Mouse (Mus musculus) olfactory bulb, adult 2 months (tissue): ENCODE data around the gene Tfcp2. TPM values are rescaled to one million over a fixed set of nuclear protein-coding genes. Genes with fewer than 3 reads are reported as not detected.

Experiments
- H3K27ac ChIP-seq: fragments of 200-500 bp; 2 replicates; pipeline ENCODE4 v1.5.1; 2012; ENCODE audit warnings: low read depth, low read length; ENCODE audit not compliant: insufficient read depth
- H3K4me1 ChIP-seq: fragments of 200-500 bp; 2 replicates; pipeline ENCODE4 v1.6.1; 2012; ENCODE audit warnings: low read length; ENCODE audit not compliant: control insufficient read depth, insufficient read depth
- H3K4me3 ChIP-seq: fragments of 200-500 bp; 2 replicates; pipeline ENCODE4 v1.5.1; 2012; ENCODE audit warnings: mild to moderate bottlenecking, low read depth, low read length, moderate library complexity; ENCODE audit not compliant: insufficient read depth
- CTCF ChIP-seq: fragments of 200-500 bp; IDR thresholded peaks from 2 replicates; pipeline ENCODE4 v1.5.1; 2012; ENCODE audit warnings: low read depth, mild to moderate bottlenecking, low read length, moderate library complexity; ENCODE audit not compliant: insufficient read depth
- POLR2A ChIP-seq: fragments of 200-500 bp; IDR thresholded peaks from 2 replicates; pipeline ENCODE4 v1.6.1; 2012; ENCODE audit warnings: mild to moderate bottlenecking, low read depth, low read length, moderate library complexity; ENCODE audit not compliant: insufficient read depth
- WGBS: fragments of 180-500 bp; shearing (Covaris S2); methylation state at CpG from one replicate; pipeline ENCODE4 v1.1.7; 2018; 5-methylcytosine and 5-hydroxymethylcytosine counted together
- polyA plus RNA-seq: library from polyadenylated mRNA; stranded (reverse); fragments of >200 nt; gene quantifications from 2 replicates; pipeline ENCODE4 v1.2.4, GENCODE M21; 2012; ENCODE audit warnings: low replicate concordance; ENCODE audit not compliant: missing spikeins, insufficient read depth, insufficient read length

Tfcp2 gene
- not detected in 2 replicates for polyA plus RNA-seq

DNA sequence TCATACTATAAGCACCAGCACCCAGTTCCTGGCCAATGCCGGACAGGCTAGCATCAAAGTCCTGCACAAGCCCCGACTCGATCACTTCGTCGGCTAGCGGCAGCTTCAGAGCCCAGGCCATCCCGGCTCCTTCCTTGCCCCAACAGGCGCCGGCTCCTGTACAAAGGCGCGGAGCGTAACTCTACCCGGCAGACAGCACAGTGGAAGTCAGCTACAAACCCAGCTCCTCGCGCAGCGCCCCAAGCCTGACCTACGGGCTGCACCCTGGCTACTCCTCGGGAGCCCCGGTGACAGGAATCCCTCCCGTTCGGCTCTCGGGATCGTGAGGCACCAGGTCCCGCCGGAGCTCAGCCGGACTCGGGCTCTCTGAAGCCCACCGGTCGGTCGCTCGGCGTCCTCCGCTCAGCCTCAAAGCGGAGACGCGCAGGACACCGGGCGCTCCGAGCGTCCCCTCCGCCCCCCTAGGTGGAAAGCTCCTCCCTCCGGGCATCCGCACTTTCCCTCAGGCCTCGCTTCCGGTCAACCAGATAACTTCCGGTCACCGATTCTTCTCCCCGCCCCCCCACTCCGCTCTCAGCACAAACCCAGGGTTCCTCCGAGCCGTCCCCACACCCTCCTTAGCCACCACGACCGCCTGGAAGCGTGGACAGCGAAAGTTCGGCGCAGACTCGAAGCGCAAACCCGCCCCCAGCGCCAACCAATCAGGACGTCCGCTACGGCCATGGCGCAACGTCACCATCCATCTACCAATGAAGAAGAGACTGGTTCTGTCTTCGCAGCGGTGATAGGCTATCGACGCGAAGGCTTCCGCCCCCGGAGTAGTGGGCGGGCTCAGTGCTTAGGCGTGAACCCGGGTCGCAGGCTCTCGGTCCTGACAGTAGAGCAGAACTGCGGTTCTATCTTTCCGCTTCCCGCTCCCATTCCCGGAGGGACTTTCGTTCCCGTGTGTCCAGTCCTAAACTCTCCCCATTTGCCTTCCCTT lies at the start of gene Tfcp2:
TSS of gene Tfcp2 (minus strand) at position 683 of the 982 bp plus-strand sequence.
- H3K4me3 ChIP-seq = peak within 1 kb of the TSS; percentile 88
- peak within 1 kb of the TSS; percentile 41; the same call in 1 of the 2 replicates for H3K27ac ChIP-seq
- H3K4me1 ChIP-seq = peaks cover 7% of the 10 kb centered on the region; the same call in 1 of the 2 replicates
- TF ChIP-seq CTCF (no peak), POLR2A (peak; percentile 70)
- WGBS = under 1% methylated on average over 84 of the region's 84 CpGs

DNA sequence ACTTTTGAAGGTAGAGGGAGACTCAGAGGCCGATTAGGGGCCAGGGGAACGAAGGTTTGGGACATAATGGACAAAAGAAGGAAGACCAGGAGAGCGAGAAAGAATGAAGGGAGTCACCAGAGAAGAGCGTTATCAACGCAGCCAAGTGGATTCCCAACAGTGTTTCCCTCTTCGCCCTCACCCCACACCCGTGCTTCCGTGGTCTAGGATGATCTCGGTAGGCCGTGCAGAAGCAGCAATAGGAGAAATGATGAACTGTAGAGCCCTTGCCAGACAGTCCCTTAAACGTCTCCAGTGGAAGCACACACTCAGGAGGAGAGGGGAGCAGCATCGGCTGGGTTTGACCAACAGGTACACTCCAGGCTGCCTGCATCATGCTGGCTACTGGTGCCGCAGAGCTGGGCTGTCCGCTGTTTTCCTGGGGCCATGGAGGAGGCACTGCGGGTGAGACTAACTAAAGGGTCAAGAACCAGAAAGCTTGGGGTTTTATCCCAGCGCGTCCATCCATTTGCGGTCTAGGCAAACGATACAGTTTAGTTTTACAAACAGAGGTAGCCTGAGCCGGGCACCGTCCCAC lies 49.0 kb upstream of the Tfcp2 start:
- Histone ChIP-seq H3K4me1 (peaks cover 17% of the 10 kb centered on the region), H3K27ac (no peak overlapping the region), H3K4me3 (no peak overlapping the region)
- no peak for TF ChIP-seq CTCF
- TF ChIP-seq POLR2A = no peak
- 59% methylated on average over 21 of the region's 21 CpGs for WGBS

DNA sequence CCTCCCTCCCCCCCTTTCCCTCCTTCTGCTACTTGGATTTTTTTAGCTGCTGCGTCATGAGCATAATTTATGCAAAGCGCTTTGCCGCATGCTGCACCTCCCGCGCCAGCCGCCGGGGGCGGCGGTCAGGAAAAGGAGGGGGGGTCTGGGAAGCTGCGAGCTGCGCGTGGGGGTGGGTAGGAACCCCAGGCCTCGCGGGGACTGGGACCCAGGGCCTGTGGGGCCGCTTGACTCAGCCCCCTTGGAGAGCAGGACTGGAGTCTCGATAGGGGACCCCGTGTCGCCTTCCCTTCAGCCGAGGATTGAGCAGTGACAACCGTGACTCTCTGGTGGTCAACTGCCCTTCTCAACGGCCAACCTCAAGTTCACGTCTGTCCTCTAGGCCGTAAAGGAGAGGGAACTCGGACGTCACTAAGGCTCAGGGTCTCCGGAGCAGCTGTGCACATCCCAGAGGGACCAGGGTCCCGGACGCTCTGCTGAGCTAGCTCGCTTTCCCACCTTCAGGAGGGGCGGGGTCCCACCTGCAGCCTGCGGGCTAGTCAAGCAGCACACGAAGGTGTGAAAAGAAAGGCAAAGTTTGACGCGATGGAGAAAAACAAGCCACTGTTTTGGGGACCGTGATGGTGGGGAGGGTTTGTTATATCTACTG lies 48.4 kb upstream of the Tfcp2 start:
- H3K27ac ChIP-seq = peak overlapping the region; percentile 26; the same call in 1 of the 2 replicates
- H3K4me3 ChIP-seq = peak overlapping the region; percentile 99
- H3K4me1 ChIP-seq = peaks cover 17% of the 10 kb centered on the region
- WGBS = 5% methylated on average over 35 of the region's 35 CpGs
- TF ChIP-seq POLR2A = 0 out of 2 replicates have a peak, but pooled peaks have one; percentile 19
- TF ChIP-seq CTCF = peak; percentile 70; the same call in 1 of the 2 replicates

DNA sequence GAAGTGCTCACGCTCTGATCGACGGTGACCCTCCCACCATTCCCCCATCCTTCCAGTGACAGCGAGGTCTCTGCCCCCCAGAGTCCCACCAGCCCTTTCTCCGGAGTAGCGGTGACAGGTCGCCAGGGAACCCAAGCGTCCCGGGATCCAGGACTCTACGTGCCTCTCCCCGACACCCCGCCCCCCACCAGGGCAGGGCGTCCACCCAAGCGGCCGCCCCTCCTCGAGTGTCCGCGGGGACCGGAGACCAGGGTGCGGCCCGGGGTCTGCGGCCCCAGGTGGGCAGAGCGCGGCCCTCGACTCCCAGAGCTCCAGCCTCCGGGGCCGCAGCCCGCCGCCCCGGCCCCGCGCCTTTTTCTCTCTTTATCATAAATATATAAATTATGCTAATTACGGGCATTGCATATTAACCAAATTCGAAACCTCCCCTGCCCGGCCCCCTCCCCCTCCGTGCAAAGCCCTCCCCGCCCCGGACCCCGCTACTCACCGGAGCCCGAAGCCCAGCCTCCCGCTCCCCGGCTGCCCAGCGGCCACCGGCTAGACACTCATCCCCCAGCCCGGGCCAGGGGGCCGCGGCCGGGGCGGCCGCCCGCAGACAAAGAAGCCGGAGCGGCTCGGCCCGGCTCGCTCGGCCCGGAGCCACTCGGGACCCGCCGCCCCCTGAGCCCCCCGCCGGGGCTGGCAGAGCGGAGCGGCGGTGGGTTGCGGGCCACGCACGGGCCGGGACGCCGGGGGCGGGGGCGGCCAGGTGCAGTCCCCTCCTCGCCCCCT lies 47.7 kb upstream of the Tfcp2 start, which contains the start of gene Pou6f1:
TSS of gene Pou6f1 (minus strand) at position 709 of the 771 bp plus-strand sequence.
- Histone ChIP-seq H3K4me3 (peak within 1 kb of the TSS; percentile 99), H3K4me1 (peaks cover 13% of the 10 kb centered on the region), H3K27ac (peak within 1 kb of the TSS; percentile 67; the same call in 1 of the 2 replicates)
- under 1% methylated on average over 75 of the region's 76 CpGs for WGBS
- no peak for TF ChIP-seq CTCF
- no peak for TF ChIP-seq POLR2A

DNA sequence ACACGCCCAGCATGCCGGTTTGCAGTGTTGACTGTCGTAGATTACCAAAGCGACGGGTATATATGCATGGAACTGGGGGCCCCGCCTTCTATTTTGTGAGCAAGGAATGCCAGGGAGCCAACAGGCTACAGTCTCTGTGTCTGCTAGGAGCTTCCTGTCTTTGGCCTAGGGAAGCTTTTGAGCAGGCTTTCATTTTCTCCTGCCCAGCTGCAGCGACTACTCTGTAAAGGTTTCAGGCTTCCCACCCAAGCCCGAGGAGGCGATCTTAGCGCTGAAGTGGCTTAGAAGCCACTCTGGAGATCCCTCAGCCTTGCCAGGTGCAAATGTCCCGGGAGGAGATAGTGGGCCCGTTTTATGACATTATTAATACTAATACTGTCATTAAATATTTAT lies 47.1 kb upstream of the Tfcp2 start:
- 4% methylated on average over 12 of the region's 12 CpGs for WGBS
- TF ChIP-seq CTCF = no peak

DNA sequence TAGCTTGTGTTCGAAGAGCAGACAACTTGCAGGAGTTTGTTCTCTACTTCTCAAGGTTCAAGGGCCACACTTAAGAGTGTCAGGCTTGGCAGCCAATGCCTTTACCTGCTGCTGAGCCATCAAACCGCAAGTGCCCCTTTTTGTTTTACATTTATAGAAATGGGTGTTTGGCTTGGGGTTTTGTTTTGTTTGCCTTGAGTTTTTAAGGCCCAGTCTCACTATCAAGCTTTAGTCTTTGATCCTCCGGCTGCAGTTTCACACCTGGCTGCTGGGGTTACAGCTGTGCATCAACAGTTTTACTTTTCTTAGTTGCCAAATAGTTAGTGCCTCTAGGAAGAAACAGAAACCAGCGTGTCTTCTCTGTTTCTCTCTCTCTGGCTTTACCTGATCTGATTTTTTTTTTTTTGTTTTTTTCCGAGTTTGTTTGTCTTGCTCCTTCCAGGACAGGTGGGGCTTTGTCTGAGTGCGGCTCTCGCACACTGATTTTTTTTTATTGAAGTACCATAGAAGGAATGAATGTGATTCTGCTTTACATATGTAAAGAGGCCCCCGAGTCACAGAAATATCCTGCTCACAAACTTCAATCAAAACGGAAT lies 46.6 kb upstream of the Tfcp2 start:
- 42% methylated on average over 9 of the region's 9 CpGs for WGBS
- Histone ChIP-seq H3K4me1 (peaks cover 14% of the 10 kb centered on the region), H3K27ac (no peak overlapping the region; the same call in 1 of the 2 replicates), H3K4me3 (peak overlapping the region; percentile 99)
- TF ChIP-seq POLR2A = no peak

More for the DNA sequence above, 47.1 kb upstream of the Tfcp2 start:
- Histone ChIP-seq H3K4me1 (peaks cover 14% of the 10 kb centered on the region), H3K4me3 (peak overlapping the region; percentile 99), H3K27ac (peak overlapping the region; percentile 67; the same call in 1 of the 2 replicates)

DNA sequence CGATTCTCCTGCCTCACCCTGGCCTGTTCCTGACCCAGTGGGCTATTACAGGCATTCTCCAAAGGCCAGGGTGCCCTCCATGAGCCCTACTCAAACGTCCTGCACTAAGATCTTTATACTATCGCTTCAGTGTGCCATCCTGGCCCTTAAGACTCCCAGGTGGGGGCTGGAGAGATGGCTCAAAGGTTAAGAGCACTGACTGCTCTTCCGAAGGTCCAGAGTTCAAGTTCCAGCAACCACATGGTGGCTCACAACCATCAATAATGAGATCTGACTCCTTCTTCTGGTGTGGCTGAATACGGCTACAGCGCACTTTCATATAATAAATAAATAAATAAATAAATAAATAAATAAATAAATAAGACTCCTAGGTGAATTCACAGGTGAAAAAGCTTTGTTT lies 41.0 kb upstream of the Tfcp2 start:
- 89% methylated on average over 6 of the region's 6 CpGs for WGBS
- Histone ChIP-seq H3K4me1 (peaks cover 3% of the 10 kb centered on the region; the same call in 1 of the 2 replicates), H3K4me3 (no peak overlapping the region), H3K27ac (no peak overlapping the region)
- no peak for TF ChIP-seq POLR2A
- no peak for TF ChIP-seq CTCF

DNA sequence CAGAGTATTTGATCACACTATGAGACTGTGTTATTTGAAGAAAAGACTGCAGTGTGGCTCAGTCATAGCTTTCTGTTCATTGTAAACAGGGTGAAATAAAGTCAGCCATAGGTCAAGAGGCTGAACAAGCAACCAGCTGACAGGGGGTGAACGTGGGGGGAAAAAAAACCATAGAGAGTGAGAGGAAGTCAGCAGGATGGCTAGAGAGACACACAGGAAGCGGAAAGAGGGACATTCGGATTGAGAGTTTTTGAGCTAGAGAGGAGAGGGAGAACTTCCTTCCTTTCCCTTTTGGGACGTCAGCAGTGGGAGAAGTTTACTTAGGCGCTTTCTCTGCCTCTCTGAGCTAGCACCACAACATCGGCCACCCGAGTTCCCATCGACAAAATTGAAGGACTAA lies 38.6 kb upstream of the Tfcp2 start:
- WGBS = 84% methylated on average over 8 of the region's 8 CpGs
- Histone ChIP-seq H3K27ac (no peak overlapping the region), H3K4me1 (peaks cover 3% of the 10 kb centered on the region; the same call in 1 of the 2 replicates), H3K4me3 (no peak overlapping the region)
- TF ChIP-seq CTCF (no peak), POLR2A (no peak)
